Mouse (Mus musculus) spleen, adult 2 months (tissue): Measurements from ENCODE around the gene Rnf167.

Source experiments
- CTCF ChIP-seq: fragments of 200-500 bp; IDR thresholded peaks from 2 replicates; pipeline ENCODE4 v1.5.1; 2011; ENCODE audit warnings: mild to moderate bottlenecking, inconsistent platforms; ENCODE audit not compliant: insufficient read depth, insufficient read length, insufficient replicate concordance; ENCODE audit errors: extremely low read depth
- POLR2A ChIP-seq: fragments of 200-500 bp; IDR thresholded peaks from 2 replicates; pipeline ENCODE4 v1.6.1; 2011; ENCODE audit warnings: low read depth, low read length, inconsistent platforms

- no peak for TF ChIP-seq CTCF
- TF ChIP-seq POLR2A, result no peak
These were observed 31.5 kb downstream of the Rnf167 start for GRCm38 (mm10) chr11:70678576-70678975.
